Mouse (Mus musculus): ENCODE results near the gene Epha4. TPM values are rescaled to one million over a fixed set of nuclear protein-coding genes. Genes with fewer than 3 reads are reported as not detected.

Epha4 gene
- polyA plus RNA-seq, 1 experiment from 2014 or later: 30.4 TPM

GRCm38 (mm10) chr1:77460831-77461629, 53.9 kb downstream of the Epha4 start:
- Histone ChIP-seq H3K4me2 (ENCODE audit: low read length) (no peak overlapping the region), H3K36me3 (ENCODE audit: control insufficient read depth, insufficient read depth, low read length) (no peaks in the 10 kb centered on the region), H3K27me3 (ENCODE audit: control insufficient read depth, insufficient read depth, low read depth, low read length) (no peaks in the 10 kb centered on the region), H3K4me1 (ENCODE audit: control insufficient read depth, insufficient read depth, low read length) (peaks cover 4% of the 10 kb centered on the region), H3K9me3 (replicated peaks; ENCODE audit: control insufficient read depth, low read length, poor library complexity, severe bottlenecking) (no peaks in the 10 kb centered on the region), H3K27ac (ENCODE audit: low read length) (no peak overlapping the region), H3K9ac (ENCODE audit: low read depth, low read length) (no peak overlapping the region), H3K4me3 (ENCODE audit: low read depth, low read length) (no peak overlapping the region)
- ATAC-seq: no peak
- WGBS: 76% methylated on average over 11 of the region's 11 CpGs

GRCm38 (mm10) chr1:77458751-77459385, 56.0 kb downstream of the Epha4 start:
- Histone ChIP-seq H3K9ac (ENCODE audit: low read depth, low read length) (no peak overlapping the region), H3K9me3 (replicated peaks; ENCODE audit: control insufficient read depth, low read length, poor library complexity, severe bottlenecking) (no peaks in the 10 kb centered on the region), H3K4me2 (ENCODE audit: low read length) (no peak overlapping the region), H3K4me1 (ENCODE audit: control insufficient read depth, insufficient read depth, low read length) (peaks cover 4% of the 10 kb centered on the region), H3K27me3 (ENCODE audit: control insufficient read depth, insufficient read depth, low read depth, low read length) (no peaks in the 10 kb centered on the region), H3K36me3 (ENCODE audit: control insufficient read depth, insufficient read depth, low read length) (no peaks in the 10 kb centered on the region), H3K27ac (ENCODE audit: low read length) (no peak overlapping the region), H3K4me3 (ENCODE audit: low read depth, low read length) (no peak overlapping the region)
- ATAC-seq: no peak
- WGBS: 82% methylated on average over 7 of the region's 7 CpGs

DNA sequence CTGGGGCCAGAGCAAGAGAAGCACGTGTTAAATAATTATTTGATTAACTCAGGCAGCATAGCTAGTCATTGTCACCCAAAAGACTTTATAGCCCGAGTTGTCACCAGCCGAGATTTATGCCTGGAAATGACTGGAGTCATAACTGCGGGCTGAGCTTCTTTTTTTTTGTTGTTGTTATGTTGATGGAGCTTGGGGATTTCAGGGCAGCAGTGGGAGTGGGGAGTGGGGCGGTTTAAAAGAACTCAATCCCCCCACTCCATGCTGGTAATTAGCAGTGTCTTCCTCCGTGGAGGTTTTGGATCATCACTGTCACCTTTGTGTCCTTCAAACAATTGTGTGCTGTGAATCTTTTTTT, 57.5 kb downstream of the Epha4 start:
- H3K4me2 ChIP-seq (ENCODE audit: low read length): no peak overlapping the region
- peaks cover 4% of the 10 kb centered on the region for H3K4me1 ChIP-seq (ENCODE audit: control insufficient read depth, insufficient read depth, low read length)
- H3K27ac ChIP-seq (ENCODE audit: low read length): no peak overlapping the region
- no peak for ATAC-seq
- H3K9me3 ChIP-seq (replicated peaks; ENCODE audit: control insufficient read depth, low read length, poor library complexity, severe bottlenecking): no peaks in the 10 kb centered on the region
- no peaks in the 10 kb centered on the region for H3K27me3 ChIP-seq (ENCODE audit: control insufficient read depth, insufficient read depth, low read depth, low read length)
- 22% methylated on average over 6 of the region's 6 CpGs for WGBS
- H3K4me3 ChIP-seq (ENCODE audit: low read depth, low read length): no peak overlapping the region
- no peak overlapping the region for H3K9ac ChIP-seq (ENCODE audit: low read depth, low read length)
- H3K36me3 ChIP-seq (ENCODE audit: control insufficient read depth, insufficient read depth, low read length): no peaks in the 10 kb centered on the region

DNA sequence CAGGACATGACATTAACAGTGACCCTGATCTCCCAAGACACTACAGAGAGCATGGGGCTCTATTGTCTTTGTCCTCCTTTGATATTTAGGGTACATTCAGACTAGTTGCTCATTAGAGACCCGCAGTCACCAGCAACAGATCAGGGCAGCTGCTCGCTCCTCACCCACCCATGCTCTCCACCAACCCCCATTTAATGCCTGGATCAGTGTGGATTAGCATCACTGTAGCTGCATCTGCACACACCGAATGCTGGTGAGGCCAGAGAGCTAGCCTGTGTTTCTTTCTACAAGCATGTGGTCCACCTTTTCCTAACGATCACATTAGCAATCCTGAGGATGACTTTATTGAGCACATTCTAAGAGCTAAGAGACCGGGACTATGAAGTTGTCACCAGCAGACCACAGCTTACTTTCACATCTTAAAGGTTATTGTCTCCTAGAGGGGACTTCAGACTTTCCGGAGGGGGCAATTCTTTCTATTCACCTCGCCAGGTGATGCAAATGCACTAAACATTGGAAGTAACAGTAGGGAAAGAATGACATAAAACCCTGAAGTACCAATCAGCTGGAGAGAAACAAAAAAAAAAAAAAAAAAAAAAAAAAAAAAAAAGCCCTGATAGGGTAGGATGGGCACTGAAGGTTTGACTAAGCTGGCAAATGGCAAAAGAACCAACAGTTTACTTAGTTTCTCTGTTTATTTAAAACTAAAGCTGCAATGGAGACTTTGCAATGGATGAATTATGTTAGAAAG, 58.0 kb downstream of the Epha4 start:
- H3K27ac ChIP-seq (ENCODE audit: low read length): no peak overlapping the region
- no peaks in the 10 kb centered on the region for H3K9me3 ChIP-seq (replicated peaks; ENCODE audit: control insufficient read depth, low read length, poor library complexity, severe bottlenecking)
- H3K4me3 ChIP-seq (ENCODE audit: low read depth, low read length): no peak overlapping the region
- H3K36me3 ChIP-seq (ENCODE audit: control insufficient read depth, insufficient read depth, low read length): no peaks in the 10 kb centered on the region
- 27% methylated on average over 7 of the region's 7 CpGs for WGBS
- H3K27me3 ChIP-seq (ENCODE audit: control insufficient read depth, insufficient read depth, low read depth, low read length): no peaks in the 10 kb centered on the region
- H3K4me1 ChIP-seq (ENCODE audit: control insufficient read depth, insufficient read depth, low read length): peaks cover 2% of the 10 kb centered on the region
- no peak overlapping the region for H3K4me2 ChIP-seq (ENCODE audit: low read length)
- ATAC-seq: no peak
- no peak overlapping the region for H3K9ac ChIP-seq (ENCODE audit: low read depth, low read length)

DNA sequence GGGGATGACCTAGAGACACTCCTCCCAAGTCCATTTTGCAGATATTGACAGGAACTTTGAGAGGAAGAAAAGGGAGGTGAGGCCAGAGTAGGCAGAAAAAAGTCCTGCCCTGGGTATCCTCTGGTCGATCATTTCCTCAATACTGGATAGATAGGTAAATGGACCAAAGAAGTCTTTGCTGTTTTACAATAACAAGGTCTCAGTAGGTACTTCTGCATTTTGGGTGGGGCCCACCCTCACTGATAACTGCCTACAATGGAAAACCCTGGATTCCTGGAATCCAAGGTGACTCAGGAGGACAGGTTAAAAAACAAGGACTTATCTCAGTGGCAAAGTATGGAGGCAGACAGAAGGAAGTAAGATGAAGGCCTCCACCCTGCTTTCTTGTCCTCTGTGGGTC, 61.1 kb downstream of the Epha4 start:
- H3K27ac ChIP-seq (ENCODE audit: low read length): no peak overlapping the region
- H3K4me1 ChIP-seq (ENCODE audit: control insufficient read depth, insufficient read depth, low read length): no peaks in the 10 kb centered on the region
- no peak overlapping the region for H3K9ac ChIP-seq (ENCODE audit: low read depth, low read length)
- H3K36me3 ChIP-seq (ENCODE audit: control insufficient read depth, insufficient read depth, low read length): no peaks in the 10 kb centered on the region
- no peak overlapping the region for H3K4me2 ChIP-seq (ENCODE audit: low read length)
- no peaks in the 10 kb centered on the region for H3K27me3 ChIP-seq (ENCODE audit: control insufficient read depth, insufficient read depth, low read depth, low read length)
- no peak overlapping the region for H3K4me3 ChIP-seq (ENCODE audit: low read depth, low read length)
- no peak for ATAC-seq
- H3K9me3 ChIP-seq (replicated peaks; ENCODE audit: control insufficient read depth, low read length, poor library complexity, severe bottlenecking): no peaks in the 10 kb centered on the region
- 89% methylated on average over 1 of the region's 1 CpGs for WGBS

GRCm38 (mm10) chr1:77452721-77453120, 62.2 kb downstream of the Epha4 start:
- H3K9ac ChIP-seq (ENCODE audit: low read depth, low read length): no peak overlapping the region
- no peak overlapping the region for H3K4me3 ChIP-seq (ENCODE audit: low read depth, low read length)
- H3K4me1 ChIP-seq (ENCODE audit: control insufficient read depth, insufficient read depth, low read length): no peaks in the 10 kb centered on the region
- WGBS: 93% methylated on average over 3 of the region's 3 CpGs
- H3K27ac ChIP-seq (ENCODE audit: low read length): no peak overlapping the region
- no peak overlapping the region for H3K4me2 ChIP-seq (ENCODE audit: low read length)
- H3K27me3 ChIP-seq (ENCODE audit: control insufficient read depth, insufficient read depth, low read depth, low read length): no peaks in the 10 kb centered on the region
- H3K36me3 ChIP-seq (ENCODE audit: control insufficient read depth, insufficient read depth, low read length): no peaks in the 10 kb centered on the region
- no peak for ATAC-seq
- H3K9me3 ChIP-seq (replicated peaks; ENCODE audit: control insufficient read depth, low read length, poor library complexity, severe bottlenecking): no peaks in the 10 kb centered on the region

DNA sequence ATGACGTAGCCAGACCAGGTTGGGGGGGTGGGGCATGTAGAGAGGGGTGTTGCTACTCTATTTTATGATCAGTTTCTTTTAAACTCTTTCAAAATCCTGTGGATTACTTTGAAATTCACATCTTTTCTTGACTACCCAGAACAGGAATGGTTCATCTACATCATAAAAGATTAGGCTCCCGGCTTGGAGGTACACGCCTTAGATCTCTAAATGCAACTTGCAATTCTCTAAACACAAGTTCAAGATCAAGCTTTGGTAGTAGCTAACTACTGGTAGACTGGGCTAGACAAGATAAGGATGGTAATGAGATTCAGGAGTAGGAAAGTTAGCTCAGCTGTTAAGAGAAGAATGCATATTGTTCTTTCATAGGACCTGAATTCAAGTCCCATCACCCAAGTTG, 63.3 kb downstream of the Epha4 start:
- WGBS: 76% methylated on average over 3 of the region's 3 CpGs
- no peak overlapping the region for H3K27ac ChIP-seq (ENCODE audit: low read length)
- H3K4me2 ChIP-seq (ENCODE audit: low read length): no peak overlapping the region
- H3K9me3 ChIP-seq (replicated peaks; ENCODE audit: control insufficient read depth, low read length, poor library complexity, severe bottlenecking): no peaks in the 10 kb centered on the region
- no peak overlapping the region for H3K9ac ChIP-seq (ENCODE audit: low read depth, low read length)
- H3K4me1 ChIP-seq (ENCODE audit: control insufficient read depth, insufficient read depth, low read length): no peaks in the 10 kb centered on the region
- no peak overlapping the region for H3K4me3 ChIP-seq (ENCODE audit: low read depth, low read length)
- ATAC-seq: no peak
- H3K27me3 ChIP-seq (ENCODE audit: control insufficient read depth, insufficient read depth, low read depth, low read length): no peaks in the 10 kb centered on the region
- no peaks in the 10 kb centered on the region for H3K36me3 ChIP-seq (ENCODE audit: control insufficient read depth, insufficient read depth, low read length)

GRCm38 (mm10) chr1:77450201-77450600, 64.7 kb downstream of the Epha4 start:
- Histone ChIP-seq H3K4me3 (ENCODE audit: low read depth, low read length) (no peak overlapping the region), H3K4me1 (ENCODE audit: control insufficient read depth, insufficient read depth, low read length) (no peaks in the 10 kb centered on the region; the same call in 1 of the 2 replicates), H3K9ac (ENCODE audit: low read depth, low read length) (no peak overlapping the region), H3K27ac (ENCODE audit: low read length) (no peak overlapping the region), H3K4me2 (ENCODE audit: low read length) (no peak overlapping the region), H3K36me3 (ENCODE audit: control insufficient read depth, insufficient read depth, low read length) (no peaks in the 10 kb centered on the region), H3K9me3 (replicated peaks; ENCODE audit: control insufficient read depth, low read length, poor library complexity, severe bottlenecking) (no peaks in the 10 kb centered on the region), H3K27me3 (ENCODE audit: control insufficient read depth, insufficient read depth, low read depth, low read length) (no peaks in the 10 kb centered on the region)
- 73% methylated on average over 3 of the region's 3 CpGs for WGBS
- ATAC-seq: no peak

DNA sequence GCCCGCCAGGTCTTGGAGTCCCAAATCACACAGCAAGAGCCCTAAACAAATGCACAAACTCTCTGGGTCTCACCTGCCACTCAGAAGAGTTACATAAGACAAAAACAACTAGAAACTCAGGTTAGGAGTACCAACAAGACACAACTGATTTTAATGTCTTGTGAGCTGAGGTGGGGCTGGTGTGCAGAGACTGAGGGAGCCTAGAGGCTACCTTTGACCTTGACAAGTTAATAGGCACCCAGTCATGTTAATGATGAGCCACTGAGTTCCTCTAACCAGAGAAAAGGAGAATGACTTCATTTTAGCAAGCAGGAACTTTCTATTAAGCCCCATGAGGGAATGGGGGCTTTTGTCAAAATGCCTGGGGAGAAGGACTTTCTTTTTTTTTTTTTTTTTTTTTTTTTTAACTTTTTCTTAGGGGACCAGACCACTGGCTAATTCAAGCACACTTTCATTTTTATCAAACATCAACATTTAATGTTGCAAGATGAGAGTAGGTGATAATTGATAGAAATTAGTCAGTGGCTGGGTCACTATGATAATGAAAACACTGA, 67.8 kb downstream of the Epha4 start:
- Histone ChIP-seq H3K36me3 (ENCODE audit: control insufficient read depth, insufficient read depth, low read length) (no peaks in the 10 kb centered on the region), H3K4me3 (ENCODE audit: low read depth, low read length) (no peak overlapping the region), H3K27ac (ENCODE audit: low read length) (no peak overlapping the region), H3K9me3 (replicated peaks; ENCODE audit: control insufficient read depth, low read length, poor library complexity, severe bottlenecking) (no peaks in the 10 kb centered on the region), H3K4me1 (ENCODE audit: control insufficient read depth, insufficient read depth, low read length) (peaks cover 4% of the 10 kb centered on the region), H3K27me3 (ENCODE audit: control insufficient read depth, insufficient read depth, low read depth, low read length) (no peaks in the 10 kb centered on the region), H3K9ac (ENCODE audit: low read depth, low read length) (no peak overlapping the region), H3K4me2 (ENCODE audit: low read length) (no peak overlapping the region)
- no peak for ATAC-seq
- WGBS: 94% methylated on average over 1 of the region's 1 CpGs
